Comparison of ENCODE assay signal across 8 mouse cellular contexts in the genomic region with DNA sequence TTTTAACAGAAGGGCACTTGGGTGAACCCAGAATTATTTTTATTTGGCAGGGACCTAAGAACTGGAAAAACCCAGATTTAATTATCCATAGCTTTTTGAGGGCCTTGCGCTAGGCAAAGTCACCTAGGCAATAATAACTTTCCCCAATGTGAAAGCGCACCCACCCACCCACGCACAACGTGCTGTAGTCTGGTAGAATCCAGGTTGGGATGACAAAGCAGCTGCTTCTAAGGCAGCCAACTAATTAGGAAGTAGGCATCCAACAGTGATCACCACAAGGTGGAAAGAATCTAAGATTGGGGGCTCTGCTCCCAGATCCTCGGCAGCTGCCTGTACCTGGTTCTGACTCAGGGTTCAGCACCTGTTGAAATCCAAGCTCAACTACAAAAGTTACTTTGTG. TPM values are rescaled to one million over a fixed set of nuclear protein-coding genes. Genes with fewer than 3 reads are reported as not detected.
DNase-seq lines count a peak whose midpoint lies in the region; ATAC-seq and TF ChIP-seq lines count a peak whose summit lies in the region.

No protein-coding gene starts in this region.

- no peak overlapping the region for H3K27ac ChIP-seq in heart, postnatal 0 days (ENCODE audit: low read depth)
- H3K27ac ChIP-seq in embryonic facial prominence, embryonic 11.5 days (replicated peaks; ENCODE audit: low read depth, low read length) = no peak overlapping the region
- H3K27ac ChIP-seq in intestine, embryonic 15.5 days = no peak overlapping the region
- no peak overlapping the region for H3K27ac ChIP-seq in midbrain, embryonic 16.5 days (ENCODE audit: low read length)

- peaks cover 10% of the 10 kb centered on the region for H3K4me1 ChIP-seq in heart, postnatal 0 days (ENCODE audit: control insufficient read depth, insufficient read depth)
- no peaks in the 10 kb centered on the region; the same call in 1 of the 2 replicates for H3K4me1 ChIP-seq in embryonic facial prominence, embryonic 11.5 days (ENCODE audit: control insufficient read depth, insufficient read depth, low read length)
- H3K4me1 ChIP-seq in intestine, embryonic 15.5 days (replicated peaks) = peaks cover 6% of the 10 kb centered on the region; the same call in 1 of the 2 replicates
- H3K4me1 ChIP-seq in midbrain, embryonic 16.5 days (ENCODE audit: control insufficient read depth, insufficient read depth, low read length) = peaks cover 22% of the 10 kb centered on the region

- intact Hi-C loops in heart, postnatal 10 days (cut with DNase I) = loop anchor here (5.0 kb wide), 1 partner anchor 71 kb away; a partner anchor contains a TSS

- H3K4me2 ChIP-seq in heart, postnatal 0 days (ENCODE audit: low read depth, low read length) = peak overlapping the region; percentile 73
- peak overlapping the region; percentile 79; the same call in 1 of the 2 replicates for H3K4me2 ChIP-seq in embryonic facial prominence, embryonic 11.5 days (ENCODE audit: low read depth, low read length)
- peak overlapping the region; percentile 86 for H3K4me2 ChIP-seq in intestine, embryonic 15.5 days (replicated peaks)
- H3K4me2 ChIP-seq in midbrain, embryonic 16.5 days (ENCODE audit: low read length) = peak overlapping the region; percentile 75

- no peaks in the 10 kb centered on the region for H3K27me3 ChIP-seq in heart, postnatal 0 days (ENCODE audit: control insufficient read depth, insufficient read depth, low read length)
- no peaks in the 10 kb centered on the region for H3K27me3 ChIP-seq in embryonic facial prominence, embryonic 11.5 days (ENCODE audit: control insufficient read depth, insufficient read depth, low read length)
- H3K27me3 ChIP-seq in intestine, embryonic 15.5 days (replicated peaks) = no peaks in the 10 kb centered on the region
- no peaks in the 10 kb centered on the region for H3K27me3 ChIP-seq in midbrain, embryonic 16.5 days (ENCODE audit: control insufficient read depth, insufficient read depth, low read depth, low read length)

- no peak overlapping the region for H3K9ac ChIP-seq in heart, postnatal 0 days (replicated peaks; ENCODE audit: low read depth, low read length)
- H3K9ac ChIP-seq in embryonic facial prominence, embryonic 11.5 days (replicated peaks; ENCODE audit: low read length) = no peak overlapping the region
- peak overlapping the region; percentile 86; the same call in 1 of the 2 replicates for H3K9ac ChIP-seq in intestine, embryonic 15.5 days
- peak overlapping the region; percentile 89 for H3K9ac ChIP-seq in midbrain, embryonic 16.5 days (ENCODE audit: low read depth, low read length)

- H3K36me3 ChIP-seq in heart, postnatal 0 days (replicated peaks; ENCODE audit: control insufficient read depth, insufficient read depth, low read length) = no peaks in the 10 kb centered on the region
- H3K36me3 ChIP-seq in embryonic facial prominence, embryonic 11.5 days (replicated peaks; ENCODE audit: control insufficient read depth, insufficient read depth, low read depth, low read length) = no peaks in the 10 kb centered on the region
- no peaks in the 10 kb centered on the region for H3K36me3 ChIP-seq in intestine, embryonic 15.5 days
- no peaks in the 10 kb centered on the region for H3K36me3 ChIP-seq in midbrain, embryonic 16.5 days (ENCODE audit: control insufficient read depth, insufficient read depth, low read length)

- no peaks in the 10 kb centered on the region for H3K9me3 ChIP-seq in heart, postnatal 0 days (replicated peaks; ENCODE audit: control insufficient read depth, low read length)
- no peaks in the 10 kb centered on the region for H3K9me3 ChIP-seq in embryonic facial prominence, embryonic 11.5 days (replicated peaks; ENCODE audit: control insufficient read depth, low read length)
- H3K9me3 ChIP-seq in intestine, embryonic 15.5 days = no peaks in the 10 kb centered on the region
- no peaks in the 10 kb centered on the region for H3K9me3 ChIP-seq in midbrain, embryonic 16.5 days (replicated peaks; ENCODE audit: control insufficient read depth, low read length, poor library complexity, severe bottlenecking)

- no peak for DNase-seq in heart, postnatal 0 days (ENCODE audit: low spot score)
- no peak for DNase-seq in heart, postnatal 10 days
- no peak for DNase-seq in embryonic facial prominence, embryonic 11.5 days (ENCODE audit: low spot score)
- DNase-seq in B cell, adult 2 months = no peak
- DNase-seq in urinary bladder, postnatal 25 days (ENCODE audit: low spot score) = no peak
- no peak for DNase-seq in ovary, postnatal 10 days (ENCODE audit: low spot score)

- TF ChIP-seq EP300 in heart, postnatal 0 days (IDR thresholded peaks at IDR 0.05; ENCODE audit: low read depth) = no peak

- no peak for ATAC-seq in heart, postnatal 0 days (ENCODE audit: insufficient read depth, low read depth)
- no peak for ATAC-seq in embryonic facial prominence, embryonic 11.5 days (replicated peaks; ENCODE audit: insufficient number of reproducible peaks, low FRiP score, low TSS enrichment, low read depth)
- ATAC-seq in intestine, embryonic 15.5 days = no peak
- no peak for ATAC-seq in midbrain, embryonic 16.5 days

- peak overlapping the region; percentile 72 for H3K4me3 ChIP-seq in heart, postnatal 0 days (ENCODE audit: low read depth, low read length)
- H3K4me3 ChIP-seq in embryonic facial prominence, embryonic 11.5 days (ENCODE audit: low read depth, low read length) = no peak overlapping the region; the same call in 1 of the 2 replicates
- 0 out of 2 replicates have a peak overlapping the region, but pooled peaks have one; percentile 97 for H3K4me3 ChIP-seq in intestine, embryonic 15.5 days (replicated peaks)
- H3K4me3 ChIP-seq in midbrain, embryonic 16.5 days (ENCODE audit: low read depth, low read length) = peak overlapping the region; percentile 81

- WGBS in heart, postnatal 0 days = 52% methylated on average over 5 of the region's 5 CpGs
- 44% methylated on average over 5 of the region's 5 CpGs for WGBS in embryonic facial prominence, embryonic 11.5 days
- WGBS in intestine, embryonic 15.5 days = 46% methylated on average over 5 of the region's 5 CpGs
- 52% methylated on average over 5 of the region's 5 CpGs for whole genome bisulfite sequencing in midbrain, embryonic 16.5 days

- TF ChIP-seq CTCF in heart, postnatal 0 days (IDR thresholded peaks at IDR 0.05; ENCODE audit: low read depth) = no peak

RNA-seq across cellular contexts. Expression of a gene that starts 0.5 kb away (rescaled TPM):
- total RNA-seq in heart, postnatal 0 days (2014; rRNA removed; ENCODE audit: low replicate concordance) = 12.6 and 14.9 TPM in 2 replicates
- polyA plus RNA-seq in heart, postnatal 0 days (2015; fragmentation: Nextera tagmentation; extraction: Ambion mirVana) = 17.5 and 20.9 TPM in 2 replicates
- 10 to 100 TPM; 35.7 to 39.1 TPM for total RNA-seq in heart, postnatal 10 days (2021)
- polyA plus RNA-seq in embryonic facial prominence, embryonic 11.5 days (2014; fragmentation: Nextera tagmentation; extraction: Ambion mirVana) = 26.2 and 29.6 TPM in 2 replicates
- 29.1 and 29.3 TPM in 2 replicates for polyA plus RNA-seq in intestine, embryonic 15.5 days (2015; fragmentation: Nextera tagmentation; extraction: Ambion mirVana)
- polyA plus RNA-seq in midbrain, embryonic 16.5 days (2015; fragmentation: Nextera tagmentation; extraction: Ambion mirVana) = 206 and 219 TPM in 2 replicates

Comparison
In these comparisons a context has a peak if more than half of its experiments do, and no peak if none do; other contexts are left out.
1. H3K9ac ChIP-seq: peak in intestine, embryonic 15.5 days (single experiment) and midbrain, embryonic 16.5 days (single experiment); none in heart, postnatal 0 days (single experiment) and embryonic facial prominence, embryonic 11.5 days (single experiment).
2. Peak in every context shown above with its lines, with median percentiles within 50 percentile points of each other: H3K4me2 ChIP-seq.